ENCODE assay signal across 8 mouse cellular contexts in the genomic region with DNA sequence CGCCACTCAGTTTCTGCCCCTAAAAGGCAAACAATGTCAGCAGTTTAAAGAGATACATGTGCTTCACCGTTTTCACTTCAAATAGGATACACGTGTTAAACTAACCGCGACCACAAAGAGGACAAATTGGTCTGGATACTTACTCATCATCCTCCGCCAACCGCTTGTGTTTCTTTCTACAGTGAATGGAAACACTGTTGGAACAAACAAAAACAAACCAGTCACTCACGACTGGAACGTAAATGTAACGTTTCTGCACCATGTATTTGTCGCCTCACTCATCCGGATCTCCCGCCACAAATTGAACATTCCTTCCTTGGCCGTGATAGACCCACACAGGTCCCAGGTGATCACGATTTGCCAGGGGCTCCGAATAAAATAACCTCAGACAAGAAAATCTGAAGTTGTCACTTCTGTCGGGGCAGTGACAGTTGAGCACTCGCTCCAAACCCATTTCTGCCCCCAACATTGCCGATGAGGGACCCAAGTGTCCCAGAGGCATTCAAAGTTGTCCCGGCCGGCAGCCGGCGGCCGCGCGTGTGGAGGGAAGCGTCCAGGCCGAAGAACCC. TPM values are rescaled to one million over a fixed set of nuclear protein-coding genes. Genes with fewer than 3 reads are reported as not detected.
DNase-seq lines count a peak whose midpoint lies in the region; ATAC-seq lines count a peak whose summit lies in the region.

No protein-coding gene starts in this region.

- ATAC-seq in frontal cortex, adult (ENCODE audit: low TSS enrichment) = peak; percentile 3; the same call in 1 of the 2 replicates
- peak; percentile 41 for ATAC-seq in inflammation-experienced regulatory T-cells, adult 6 months

- DNase-seq in frontal cortex, postnatal 36 days (ENCODE audit: low spot score in 2 of 2) = no peak
- peak; percentile 57 for DNase-seq in 3T3-L1 (ENCODE audit: low read depth, low spot score)
- DNase-seq in embryo, embryonic 10 days (ENCODE audit: low spot score) = peak; percentile 41
- peak; percentile 35 to 59 for DNase-seq in natural killer cell, adult 2 months (ENCODE audit: low spot score in 2 of 2)
- DNase-seq in layer of hippocampus, adult 9-10 months (ENCODE audit: low spot score) = no peak
- DNase-seq in layer of hippocampus, adult 18-20 months (ENCODE audit: low spot score in 2 of 2) = no peak

RNA-seq across cellular contexts. Expression of a gene that starts 0.7 kb away (rescaled TPM):
- 1 to 10 TPM; 3.3 to 5.9 (median 3.6) TPM for polyA plus RNA-seq in inflammation-experienced regulatory T-cells, adult 6 months (2017; shearing (Covaris generic))
- total RNA-seq in layer of hippocampus, adult 18-20 months (2021) = 10 to 100 TPM; 19.0 to 20.8 TPM

RNA-seq across cellular contexts. Expression of a gene that starts 20.9 kb away (rescaled TPM):
- polyA plus RNA-seq in inflammation-experienced regulatory T-cells, adult 6 months (2017; shearing (Covaris generic)) = 10 to 100 TPM; 41.8 to 48.9 (median 45.0) TPM
- 100 to 1,000 TPM; 112 to 114 TPM for total RNA-seq in layer of hippocampus, adult 18-20 months (2021)

RNA-seq across cellular contexts. Expression of a gene that starts 28.2 kb away (rescaled TPM):
- not detected for polyA plus RNA-seq in inflammation-experienced regulatory T-cells, adult 6 months (2017; shearing (Covaris generic))
- not detected for total RNA-seq in layer of hippocampus, adult 18-20 months (2021)

Comparison
In these comparisons a context has a peak if more than half of its experiments do, and no peak if none do; other contexts are left out.
1. DNase-seq: peak in 3T3-L1 (single experiment), embryo, embryonic 10 days (single experiment) and natural killer cell, adult 2 months (2 of 2); none in frontal cortex, postnatal 36 days (0 of 2), layer of hippocampus, adult 9-10 months (single experiment) and layer of hippocampus, adult 18-20 months (0 of 2).